Mouse (Mus musculus) spleen, adult 2 months (tissue): ENCODE measurements around the gene Rbm42. TPM values are rescaled to one million over a fixed set of nuclear protein-coding genes. Genes with fewer than 3 reads are reported as not detected.

Experiments
- DNase-seq, 2 experiments: peaks; one replicate each; pipeline versions ENCODE4 v3.0.0 to v3.0.0-alpha.2; 2012 to 2021; ENCODE audit warnings: low spot score in 2 of 2, low read depth in 1 of 2
- H3K27ac ChIP-seq: fragments of 200-500 bp; 2 replicates; pipeline ENCODE4 v1.5.1; 2012; ENCODE audit warnings: low read length, inconsistent platforms; ENCODE audit not compliant: insufficient read depth
- H3K27me3 ChIP-seq: fragments of 200-500 bp; 2 replicates; pipeline ENCODE4 v1.6.1; 2012; ENCODE audit warnings: mild to moderate bottlenecking, moderate library complexity, low read length, inconsistent platforms; ENCODE audit not compliant: control insufficient read depth, insufficient read depth
- H3K36me3 ChIP-seq: fragments of 200-500 bp; 2 replicates; pipeline ENCODE4 v1.6.1; 2012; ENCODE audit warnings: mild to moderate bottlenecking, low read length, inconsistent platforms; ENCODE audit not compliant: control insufficient read depth, insufficient read depth
- H3K4me1 ChIP-seq: fragments of 200-500 bp; 2 replicates; pipeline ENCODE4 v1.6.1; 2011; ENCODE audit warnings: inconsistent platforms; ENCODE audit not compliant: control insufficient read depth, insufficient read depth, insufficient read length
- H3K4me3 ChIP-seq: fragments of 200-500 bp; 2 replicates; pipeline ENCODE4 v1.5.1; 2011; ENCODE audit warnings: mild to moderate bottlenecking, inconsistent platforms; ENCODE audit not compliant: insufficient read depth, insufficient read length; ENCODE audit errors: extremely low read depth
- CTCF ChIP-seq: fragments of 200-500 bp; IDR thresholded peaks from 2 replicates; pipeline ENCODE4 v1.5.1; 2011; ENCODE audit warnings: mild to moderate bottlenecking, inconsistent platforms; ENCODE audit not compliant: insufficient read depth, insufficient read length, insufficient replicate concordance; ENCODE audit errors: extremely low read depth
- POLR2A ChIP-seq: fragments of 200-500 bp; IDR thresholded peaks from 2 replicates; pipeline ENCODE4 v1.6.1; 2011; ENCODE audit warnings: low read depth, low read length, inconsistent platforms
- WGBS: fragments of 180-500 bp; shearing (Covaris S2); methylation state at CpG from one replicate; pipeline ENCODE4 v1.1.7; 2018; 5-methylcytosine and 5-hydroxymethylcytosine counted together
- polyA plus RNA-seq: library from polyadenylated mRNA; depleted of rRNA; stranded (reverse); fragments of >200 nt; gene quantifications from 2 replicates; pipeline ENCODE4 v1.2.3, GENCODE M21; 2012; rRNA removed

Rbm42 gene
- polyA plus RNA-seq, result 56.5 and 74.5 TPM in 2 replicates

DNA sequence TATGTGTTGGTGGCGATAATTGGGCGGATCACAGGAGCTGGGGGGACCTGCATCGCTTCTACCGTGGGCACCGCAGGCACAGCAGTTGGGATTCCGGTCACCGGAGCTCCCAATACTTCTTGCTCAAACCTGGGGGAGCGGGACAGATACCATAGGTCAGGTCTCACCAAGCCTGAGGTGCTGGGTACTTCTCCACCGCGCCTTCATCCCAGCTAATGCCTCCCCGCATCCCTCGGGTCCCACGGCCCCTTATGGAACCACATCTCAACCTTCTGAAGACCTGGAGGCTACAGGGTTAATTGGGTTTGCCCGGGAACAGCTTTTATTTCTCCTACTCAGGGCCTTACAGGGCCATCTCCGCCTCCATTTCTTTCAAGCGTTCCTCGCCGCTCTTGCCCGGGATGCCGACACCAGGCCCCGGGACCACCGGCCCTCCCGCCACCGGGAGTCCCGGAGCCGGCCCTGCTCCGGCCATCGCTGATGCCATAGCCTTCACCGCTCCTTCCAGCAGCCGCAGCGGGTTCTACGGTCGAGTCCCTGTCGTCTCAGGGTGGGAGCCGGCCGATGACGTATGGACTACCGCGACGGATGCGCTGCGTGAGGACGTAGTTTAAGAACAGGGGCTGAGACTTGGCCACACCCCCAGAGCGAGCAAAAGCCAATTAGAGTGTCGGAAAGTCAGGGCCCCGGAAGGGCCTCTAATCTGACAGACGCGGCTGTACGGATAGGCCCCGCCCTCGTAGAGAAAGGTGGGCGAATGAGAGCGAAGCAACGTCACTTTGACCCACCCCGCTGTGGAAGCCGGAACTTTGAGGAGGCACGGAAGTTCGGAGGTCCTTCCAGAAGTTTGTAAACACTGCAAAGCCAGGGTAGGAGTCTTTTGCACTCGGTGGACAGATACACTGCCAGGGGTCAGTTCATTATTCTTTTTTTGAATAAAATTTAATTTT is at the start of gene Rbm42:
TSS of gene Rbm42 (minus strand) at position 727 of the 950 bp plus-strand sequence.
- peak; percentile 98 to 99 for DNase-seq
- 2% methylated on average over 59 of the region's 59 CpGs for WGBS

DNA sequence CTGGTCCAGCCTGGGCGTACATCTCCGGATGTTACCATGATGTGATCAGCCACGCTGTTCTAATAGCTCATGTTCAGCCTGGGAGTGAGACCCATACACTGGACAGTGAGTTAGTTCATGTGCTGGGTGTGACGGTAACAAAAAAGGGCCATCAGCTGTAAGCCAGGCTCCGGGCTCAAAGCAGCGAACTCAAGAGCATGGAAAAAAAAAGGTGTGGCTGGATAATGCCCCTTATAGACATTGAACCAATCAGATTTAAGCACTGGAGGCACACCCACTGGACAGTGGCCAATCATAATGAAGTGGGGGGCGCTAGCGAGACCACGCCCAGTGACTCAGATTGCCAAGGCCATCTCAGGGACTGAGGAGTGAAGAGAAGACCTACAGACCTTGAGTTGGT is 48.5 kb upstream of the Rbm42 start, which contains the start of gene 2200002J24Rik:
TSS of gene 2200002J24Rik (plus strand) at position 338 of the 400 bp plus-strand sequence.
- DNase-seq, result no peak
- H3K4me1 ChIP-seq, result peaks cover 6% of the 10 kb centered on the region; the same call in 1 of the 2 replicates
- no peak within 1 kb of the TSS for H3K4me3 ChIP-seq
- 67% methylated on average over 9 of the region's 9 CpGs for WGBS
- H3K27ac ChIP-seq, result peak within 1 kb of the TSS; percentile 68
- no peaks in the 10 kb centered on the region for H3K27me3 ChIP-seq
- H3K36me3 ChIP-seq, result no peaks in the 10 kb centered on the region
- no peak for TF ChIP-seq POLR2A
- TF ChIP-seq CTCF, result no peak

More for the DNA sequence above, at the start of gene Rbm42:
- TF ChIP-seq CTCF, result no peak
- peak; percentile 82 for TF ChIP-seq POLR2A
- H3K27ac ChIP-seq, result peak within 1 kb of the TSS; percentile 60
- no peaks in the 10 kb centered on the region for H3K4me1 ChIP-seq
- H3K36me3 ChIP-seq, result peaks cover 25% of the 10 kb centered on the region
- H3K27me3 ChIP-seq, result no peaks in the 10 kb centered on the region
- H3K4me3 ChIP-seq, result peak within 1 kb of the TSS; percentile 77

GRCm38 (mm10) chr7:30698101-30698500 is 48.0 kb upstream of the Rbm42 start:
- Histone ChIP-seq H3K27me3 (no peaks in the 10 kb centered on the region), H3K4me1 (peaks cover 6% of the 10 kb centered on the region; the same call in 1 of the 2 replicates), H3K27ac (peak overlapping the region; percentile 68), H3K36me3 (no peaks in the 10 kb centered on the region), H3K4me3 (no peak overlapping the region)
- DNase-seq, result peak; percentile 15 to 28
- 5% methylated on average over 5 of the region's 5 CpGs for WGBS
- TF ChIP-seq POLR2A, result no peak

DNA sequence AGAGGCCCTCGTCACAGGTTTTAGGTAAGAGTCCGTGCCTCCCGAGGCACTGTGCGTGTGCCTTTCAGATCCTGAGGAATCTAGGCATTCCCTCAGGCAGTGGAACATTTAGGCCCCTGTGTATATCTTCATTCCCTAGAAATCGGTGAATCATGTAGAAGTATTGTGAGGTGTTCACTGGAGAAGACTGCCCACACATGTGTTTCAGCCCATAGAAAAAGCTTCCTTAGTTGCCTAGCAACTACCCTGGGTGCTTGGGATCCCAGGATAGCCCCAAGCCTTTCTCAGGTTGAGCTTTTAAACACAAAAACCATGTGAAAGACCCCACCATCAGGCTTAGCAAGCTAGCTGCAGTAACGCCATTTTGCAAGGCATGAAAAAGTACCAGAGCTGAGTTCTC is 38.2 kb upstream of the Rbm42 start:
- 87% methylated on average over 6 of the region's 6 CpGs for WGBS

DNA sequence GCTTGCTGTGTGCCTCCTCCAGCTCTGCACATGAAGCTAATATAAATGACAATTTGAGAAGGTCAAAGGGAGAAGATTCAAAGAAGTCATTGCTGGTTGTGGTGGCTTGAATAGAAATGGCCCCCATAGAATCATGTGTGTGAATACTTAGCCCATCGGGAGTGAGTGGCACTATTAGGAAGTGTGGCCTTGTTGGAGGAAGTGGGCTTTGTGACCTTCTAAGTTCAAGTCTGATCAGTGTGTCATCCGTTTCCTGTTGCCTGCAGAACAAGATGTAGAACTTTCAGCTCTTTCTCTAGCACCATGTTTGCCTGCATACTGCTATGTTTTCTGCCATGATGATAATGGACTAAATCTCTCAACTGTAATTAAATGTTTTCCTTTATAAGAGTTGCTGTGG is 33.3 kb upstream of the Rbm42 start:
- WGBS, result 32% methylated on average over 2 of the region's 2 CpGs

More for the DNA sequence above, 38.2 kb upstream of the Rbm42 start:
- H3K27me3 ChIP-seq, result no peaks in the 10 kb centered on the region
- no peaks in the 10 kb centered on the region for H3K36me3 ChIP-seq
- no peak for TF ChIP-seq CTCF
- no peak for TF ChIP-seq POLR2A
- no peak for DNase-seq
- no peak overlapping the region for H3K27ac ChIP-seq
- peaks cover 2% of the 10 kb centered on the region; the same call in 1 of the 2 replicates for H3K4me1 ChIP-seq
- H3K4me3 ChIP-seq, result no peak overlapping the region

GRCm38 (mm10) chr7:30681897-30682296 is 31.8 kb upstream of the Rbm42 start:
- 90% methylated on average over 5 of the region's 5 CpGs for WGBS
- H3K27ac ChIP-seq, result no peak overlapping the region
- TF ChIP-seq POLR2A, result no peak
- no peak for TF ChIP-seq CTCF

More for the DNA sequence above, 33.3 kb upstream of the Rbm42 start:
- Histone ChIP-seq H3K27ac (no peak overlapping the region), H3K4me1 (peaks cover 2% of the 10 kb centered on the region; the same call in 1 of the 2 replicates), H3K27me3 (no peaks in the 10 kb centered on the region), H3K36me3 (no peaks in the 10 kb centered on the region), H3K4me3 (no peak overlapping the region)
- TF ChIP-seq CTCF (no peak), POLR2A (no peak)
- no peak for DNase-seq

More at GRCm38 (mm10) chr7:30681897-30682296, 31.8 kb upstream of the Rbm42 start:
- no peaks in the 10 kb centered on the region for H3K27me3 ChIP-seq
- no peak overlapping the region for H3K4me3 ChIP-seq
- no peak for DNase-seq
- H3K36me3 ChIP-seq, result no peaks in the 10 kb centered on the region
- H3K4me1 ChIP-seq, result peaks cover 2% of the 10 kb centered on the region; the same call in 1 of the 2 replicates
